Mouse (Mus musculus) left cerebral cortex, postnatal 36 days (tissue): ENCODE measurements at regions not wholly inside any gene's neighbourhood (a gene's known extent, or its start where the extent isn't known, plus 50 kb on each side); places are given as distances from the start of the nearest gene placed in this dataset.
"Not testable (repeated sequence)": the region's sequence is repeated elsewhere in the genome, so short reads cannot be mapped to it uniquely, and the experiment has no call there.

Experiments used
- DNase-seq, 2 experiments: peaks; one replicate each; pipeline ENCODE4 v3.0.0; 2021 to 2022; ENCODE audit warnings: low spot score in 2 of 2, mixed read lengths in 1 of 2
- intact Hi-C: fragments of 180-260 bp; cut with DNase I; formaldehyde crosslinking; loops from one replicate; pipeline ENCODE4 v1.15.1; 2025

DNA sequence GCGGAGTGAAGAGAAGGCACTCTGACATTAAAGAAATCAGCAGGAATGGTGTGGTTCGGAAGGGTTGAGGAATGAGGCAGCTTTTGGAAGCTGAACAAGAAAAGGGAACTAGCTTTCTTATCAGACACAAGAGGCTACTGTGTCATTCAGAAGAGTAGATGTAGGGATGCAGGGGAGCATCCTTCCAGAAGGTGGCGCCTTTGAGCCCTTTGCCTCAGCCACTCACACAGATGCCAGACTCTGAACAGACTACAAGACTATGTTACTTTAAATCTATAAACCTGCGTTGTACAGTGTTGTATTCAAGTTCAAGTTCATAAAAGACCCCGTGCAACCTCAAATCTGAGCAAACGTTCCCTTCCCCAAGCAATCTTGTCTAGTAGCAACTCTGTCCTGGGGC, 128.9 kb downstream of the Kap start:
- DNase-seq, intact Hi-C loops: not testable (repeated sequence)

- peak in 1 of 2 experiments; percentile 9 for DNase-seq
- intact Hi-C loops, result loop anchor here (5.0 kb wide), 1 partner anchor 171 kb away; no protein-coding TSS in a partner anchor
Observed at GRCm38 (mm10) chr6:133706712-133707111, 146.8 kb downstream of the Kap start.

GRCm38 (mm10) chr6:133701625-133702024, 151.9 kb downstream of the Kap start:
- intact Hi-C loops, result no loop called here
- DNase-seq, result no peak
